Mouse (Mus musculus) heart, postnatal 0 days (tissue): ENCODE measurements at regions not wholly inside any gene's neighbourhood (a gene's known extent, or its start where the extent isn't known, plus 50 kb on each side); places are given as distances from the start of the nearest gene placed in this dataset.

ENCODE experiments used
- CTCF ChIP-seq: IDR thresholded peaks from 2 replicates; pipeline ENCODE4 v1.5.1; 2016; ENCODE audit warnings: antibody characterized with exemption, control low read depth, low read depth
- EP300 ChIP-seq: IDR thresholded peaks from 2 replicates; pipeline ENCODE4 v1.6.1; 2016; ENCODE audit warnings: antibody characterized with exemption, low read depth

DNA sequence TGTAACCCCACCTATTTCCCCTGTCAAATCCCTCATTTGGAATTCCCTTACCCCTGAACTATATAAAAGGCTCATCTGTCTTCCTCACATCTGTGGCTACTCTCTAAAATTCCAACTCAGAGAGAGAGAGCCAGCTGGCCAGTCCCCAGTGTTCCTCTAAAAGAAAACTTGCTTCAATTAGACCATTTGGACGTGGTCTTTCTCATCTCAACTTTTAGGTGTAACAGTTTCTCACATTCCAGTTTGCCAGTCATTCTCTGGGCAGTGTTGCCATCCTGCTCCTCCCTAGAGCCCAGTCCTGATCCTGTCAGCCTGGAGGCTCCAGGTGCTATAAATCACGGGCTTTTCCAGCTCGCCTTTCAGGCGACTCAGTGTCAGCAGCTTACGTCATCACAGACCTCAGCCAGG lies 56.3 kb upstream of the Zfp366 start:
- TF ChIP-seq CTCF (no peak), EP300 (no peak)
